Mouse (Mus musculus) adrenal gland, postnatal 4 days (tissue): ENCODE results near the gene Stard7. TPM values are rescaled to one million over a fixed set of nuclear protein-coding genes. Genes with fewer than 3 reads are reported as not detected.
A peak's percentile ranks its signal among the peaks of the same experiment; 100 is the strongest.
"Not testable (repeated sequence)": the region's sequence is repeated elsewhere in the genome, so short reads cannot be mapped to it uniquely, and the experiment has no call there.

Source experiments
- DNase-seq, 2 experiments: peaks; one replicate each; pipeline ENCODE4 v3.0.0; 2021 to 2022; ENCODE audit warnings: low spot score in 2 of 2, mixed read lengths in 2 of 2
- long read RNA-seq, 2 experiments: library from polyadenylated mRNA; stranded (forward); transcript quantifications; one replicate each; pipeline ENCODE4 v2.0.0; 2021
- total RNA-seq, 2 experiments: library from RNA; stranded (reverse); gene quantifications; 2 replicates each; pipeline ENCODE4 v1.2.3; 2021

Stard7 gene
- total RNA-seq, result 100 to 1,000 TPM; 145 to 149 TPM
- long read RNA-seq, experiment 1, transcript Stard7-202 (8 exons, 3,116 nt), result major isoform, 162 of 182 reads
- long read RNA-seq, experiment 1, partial matches to known transcripts, result 6 of 182 reads
- long read RNA-seq, experiment 1, other reads (novel, unspliced or antisense), result 12 of 182 reads
- long read RNA-seq, experiment 2, transcript Stard7-202 (8 exons, 3,116 nt), result major isoform, 281 of 349 reads
- long read RNA-seq, experiment 2, partial matches to known transcripts, result 49 of 349 reads
- long read RNA-seq, experiment 2, other reads (novel, unspliced or antisense), result 16 of 349 reads

DNA sequence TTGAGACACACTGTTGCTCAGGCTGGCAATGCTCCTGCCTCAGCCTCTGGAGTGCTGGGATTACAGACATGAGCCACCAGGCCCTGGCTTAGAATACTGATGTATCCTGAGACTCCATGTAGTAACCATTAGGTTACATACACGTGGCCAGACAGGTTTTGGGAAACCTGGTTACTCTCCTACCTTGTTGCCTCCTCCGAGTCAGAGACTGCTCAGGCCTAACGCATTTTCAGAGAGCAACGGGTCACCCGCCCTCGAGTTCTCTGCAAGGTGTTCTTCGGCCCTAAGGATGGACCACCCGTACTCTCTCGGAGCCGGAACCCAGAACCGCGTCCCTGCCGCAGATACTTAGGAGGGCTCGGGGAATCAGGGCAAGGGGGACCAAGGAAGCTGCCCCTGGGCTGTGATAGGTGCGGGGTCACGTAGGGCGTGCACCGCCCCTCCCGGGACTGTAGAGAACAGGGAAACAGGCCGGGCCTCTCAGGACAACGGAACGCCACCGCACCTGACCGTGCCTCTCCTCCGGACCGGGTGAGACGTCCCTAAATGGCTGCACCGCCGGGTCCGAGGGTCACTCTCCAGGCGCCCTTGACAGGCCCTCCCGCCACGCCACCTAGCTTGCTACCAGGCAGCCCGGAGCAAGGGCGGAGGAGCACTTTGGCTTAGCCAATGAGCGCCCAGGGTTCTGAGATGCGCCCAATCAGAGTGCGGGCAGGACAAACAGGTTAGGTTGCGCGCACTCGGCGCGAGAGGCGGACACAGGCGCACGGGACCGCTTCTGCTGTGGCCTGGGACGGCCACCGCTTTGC is at the start of gene Stard7:
Gene Stard7, plus strand, starts transcription at position 728 of the 809 bp plus-strand sequence.
- DNase-seq, result peak; percentile 91 to 92

DNA sequence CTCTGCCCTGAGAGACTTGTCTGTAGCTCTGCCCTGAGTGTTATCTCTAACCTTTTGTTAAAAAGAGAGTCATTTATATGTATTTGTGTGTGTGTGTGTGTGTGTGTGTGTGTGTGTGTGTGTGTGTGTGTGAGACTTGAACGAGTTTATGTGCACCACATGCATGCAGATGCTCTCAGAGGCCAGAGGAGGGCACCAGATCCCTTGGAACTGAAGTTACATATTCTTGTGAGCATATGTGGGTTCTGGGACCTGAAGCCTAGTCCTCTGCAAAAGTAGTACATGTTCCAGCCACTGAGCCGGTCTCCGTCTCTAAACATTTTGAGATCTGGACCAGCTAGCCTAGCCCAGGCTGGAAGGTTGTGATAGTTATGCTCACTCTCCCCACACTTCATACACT is 44.8 kb upstream of the Stard7 start:
- no peak for DNase-seq

DNA sequence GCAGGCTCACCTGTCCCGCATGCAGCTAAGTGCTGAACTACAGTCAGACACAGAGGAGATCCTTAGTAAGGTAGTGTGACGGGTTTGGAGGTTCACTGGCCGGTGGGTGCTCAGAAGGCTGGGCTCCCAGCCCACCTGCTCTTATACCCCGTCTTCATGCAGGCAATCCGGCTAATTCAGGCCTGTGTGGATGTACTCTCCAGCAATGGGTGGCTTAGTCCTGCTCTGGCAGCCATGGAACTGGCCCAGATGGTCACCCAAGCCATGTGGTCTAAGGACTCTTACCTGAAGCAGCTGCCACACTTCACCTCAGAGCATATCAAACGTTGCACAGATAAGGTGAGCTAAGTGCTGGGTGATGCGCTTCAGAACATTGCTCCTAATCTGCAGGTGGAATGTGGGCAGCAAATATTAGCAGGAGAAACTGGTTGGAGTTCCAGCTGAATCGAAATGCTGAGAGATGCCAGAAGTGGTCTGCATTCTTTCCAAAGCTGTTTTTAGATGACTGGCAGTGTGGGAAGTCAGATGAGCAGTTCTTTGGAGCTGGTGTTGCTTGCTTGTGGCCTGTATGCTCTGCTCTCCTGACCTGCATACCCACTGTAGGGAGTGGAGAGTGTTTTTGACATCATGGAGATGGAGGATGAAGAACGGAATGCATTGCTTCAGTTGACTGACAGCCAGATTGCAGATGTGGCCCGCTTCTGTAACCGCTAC is 32.0 kb upstream of the Stard7 start:
- DNase-seq, result no peak

DNA sequence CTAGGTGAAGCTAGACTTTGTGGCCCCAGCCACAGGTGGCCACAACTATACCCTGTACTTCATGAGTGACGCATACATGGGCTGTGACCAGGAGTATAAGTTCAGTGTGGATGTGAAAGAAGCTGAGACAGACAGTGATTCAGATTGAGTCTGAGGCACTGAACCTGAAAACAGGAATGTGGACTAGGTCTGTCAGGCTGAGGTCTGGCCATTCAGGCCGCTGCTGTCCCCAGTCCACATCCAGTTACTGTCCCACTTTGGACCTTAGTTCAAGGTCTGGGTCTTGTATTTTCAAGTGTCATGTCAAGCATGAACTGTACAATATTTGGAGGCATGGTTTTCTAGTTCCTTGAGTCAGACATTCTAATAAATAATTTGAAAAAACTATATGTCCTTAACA is 30.0 kb upstream of the Stard7 start:
- no peak for DNase-seq

DNA sequence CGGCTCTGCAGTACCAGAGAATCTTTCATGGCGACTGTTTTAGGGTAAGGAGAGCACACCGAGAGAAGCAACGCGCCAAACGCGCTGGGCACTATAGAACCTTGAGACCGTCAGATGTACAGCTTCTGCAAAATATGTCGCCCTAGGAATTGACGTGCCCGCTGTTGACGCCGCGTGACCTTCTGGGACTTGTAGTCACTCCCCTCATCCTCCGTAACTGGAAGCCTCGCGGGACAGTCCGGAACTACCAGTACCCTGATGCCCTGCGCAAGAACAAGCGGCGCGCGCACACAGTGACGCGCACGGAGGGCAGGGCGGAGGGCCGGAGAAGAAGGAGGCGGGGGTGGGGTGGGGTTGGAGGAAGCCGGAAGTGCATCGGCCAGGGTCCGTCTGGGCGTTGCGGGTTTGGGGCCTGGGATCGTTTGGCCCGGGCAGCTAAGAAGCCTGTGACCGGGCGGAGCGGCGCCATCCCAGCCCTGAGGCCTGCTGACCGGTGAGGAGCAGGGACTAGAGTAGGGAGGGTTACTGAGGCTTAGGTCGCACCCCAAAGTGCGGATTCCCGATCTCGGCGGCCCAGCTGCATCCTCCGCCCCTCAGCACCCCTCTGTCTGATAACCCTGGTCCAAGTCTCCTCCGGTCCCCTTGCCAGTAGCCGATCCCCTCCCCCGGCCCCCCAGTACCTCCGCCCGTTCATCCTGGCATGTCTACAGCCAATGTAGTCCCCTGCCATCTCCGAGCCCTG is 22.3 kb upstream of the Stard7 start, which contains the start of the genes Ciao1 and Tmem127:
Gene Ciao1, minus strand, starts transcription at position 225 of the 742 bp plus-strand sequence.
Gene Tmem127, plus strand, starts transcription at position 317 of the 742 bp plus-strand sequence.
- DNase-seq, result peak; percentile 80 to 97

DNA sequence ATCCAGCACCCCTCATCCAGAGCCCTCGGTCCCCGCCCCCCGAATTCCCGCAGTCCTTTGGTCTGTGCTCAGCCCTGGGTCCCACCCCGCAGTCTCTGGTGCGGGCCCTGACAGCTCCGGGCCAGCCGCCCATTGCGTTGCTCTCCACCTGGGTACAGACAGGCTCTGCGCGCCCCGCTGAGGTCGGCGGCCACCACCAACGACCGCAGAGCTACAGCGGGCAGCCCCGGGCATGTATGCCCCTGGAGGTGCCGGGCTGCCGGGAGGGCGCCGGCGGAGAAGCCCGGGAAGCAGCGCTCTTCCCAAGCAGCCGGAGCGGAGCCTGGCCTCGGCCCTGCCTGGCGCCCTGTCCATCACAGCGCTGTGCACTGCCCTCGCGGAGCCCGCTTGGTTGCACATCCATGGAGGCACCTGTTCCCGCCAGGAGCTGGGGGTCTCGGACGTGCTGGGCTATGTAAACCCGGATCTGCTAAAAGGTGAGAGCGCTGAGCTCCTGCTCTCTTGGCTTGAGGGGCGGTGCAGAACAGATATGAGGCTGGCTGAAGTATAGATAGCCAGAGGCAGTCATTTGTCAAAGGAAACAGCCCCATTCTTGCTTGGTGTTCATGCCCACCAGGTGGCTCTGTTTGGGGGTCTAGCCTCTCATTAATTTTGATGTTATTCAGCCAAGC is 21.5 kb upstream of the Stard7 start:
- peak in 1 of 2 experiments; percentile 22 for DNase-seq

DNA sequence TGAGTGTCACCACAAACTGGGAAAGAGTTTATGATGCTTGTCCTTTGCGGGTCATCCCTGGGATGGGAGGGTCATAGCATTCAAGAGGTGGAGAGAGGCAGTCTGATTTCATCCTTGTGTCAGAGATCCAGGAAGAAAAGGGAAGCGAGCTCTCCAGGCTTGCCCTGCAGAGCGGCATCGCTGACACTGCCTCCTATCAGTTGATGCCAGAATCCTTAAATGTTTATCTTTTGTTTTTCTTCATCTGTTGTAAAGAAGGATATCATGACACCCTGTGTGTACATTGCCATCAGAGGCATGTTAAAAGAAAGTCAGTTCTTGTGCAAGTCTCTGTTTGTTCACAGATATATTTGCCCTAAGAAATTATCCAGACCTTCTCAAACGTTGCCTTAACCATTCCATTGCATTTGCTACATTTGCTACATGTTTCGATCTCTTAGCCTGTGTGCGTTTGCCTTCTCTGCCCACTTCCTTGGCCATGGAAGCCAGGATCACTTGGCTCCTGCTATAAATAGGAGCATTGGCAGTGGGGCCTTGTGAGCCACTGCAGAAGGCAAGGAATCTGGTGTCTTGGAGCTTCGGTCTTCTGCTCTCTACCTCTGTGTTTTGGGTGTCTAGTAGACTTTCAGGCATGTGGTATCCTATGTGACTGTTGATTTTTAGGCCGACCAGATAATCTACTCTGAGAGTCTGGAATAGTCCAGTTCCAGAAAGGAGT is 19.6 kb upstream of the Stard7 start:
- DNase-seq, result no peak

DNA sequence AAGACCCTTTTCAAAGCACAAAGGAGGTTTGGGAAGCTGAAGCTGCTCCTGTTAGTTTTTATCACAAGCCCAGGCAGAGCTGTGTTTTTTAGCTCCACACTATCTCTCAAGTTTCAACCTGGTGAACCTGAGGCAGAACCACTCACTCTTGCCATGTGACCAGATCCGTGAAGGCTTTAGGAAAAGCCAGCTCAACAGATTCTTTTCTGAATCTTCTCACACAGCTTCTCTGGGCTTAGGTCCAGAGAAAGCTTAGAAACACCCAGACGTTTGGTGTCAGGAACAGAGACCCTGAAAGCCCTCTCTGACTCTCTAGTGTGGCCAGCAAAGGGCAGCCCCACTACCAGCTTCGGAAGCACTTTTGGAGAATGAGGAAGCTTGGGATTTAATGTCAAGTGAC is 18.6 kb upstream of the Stard7 start:
- no peak for DNase-seq

DNA sequence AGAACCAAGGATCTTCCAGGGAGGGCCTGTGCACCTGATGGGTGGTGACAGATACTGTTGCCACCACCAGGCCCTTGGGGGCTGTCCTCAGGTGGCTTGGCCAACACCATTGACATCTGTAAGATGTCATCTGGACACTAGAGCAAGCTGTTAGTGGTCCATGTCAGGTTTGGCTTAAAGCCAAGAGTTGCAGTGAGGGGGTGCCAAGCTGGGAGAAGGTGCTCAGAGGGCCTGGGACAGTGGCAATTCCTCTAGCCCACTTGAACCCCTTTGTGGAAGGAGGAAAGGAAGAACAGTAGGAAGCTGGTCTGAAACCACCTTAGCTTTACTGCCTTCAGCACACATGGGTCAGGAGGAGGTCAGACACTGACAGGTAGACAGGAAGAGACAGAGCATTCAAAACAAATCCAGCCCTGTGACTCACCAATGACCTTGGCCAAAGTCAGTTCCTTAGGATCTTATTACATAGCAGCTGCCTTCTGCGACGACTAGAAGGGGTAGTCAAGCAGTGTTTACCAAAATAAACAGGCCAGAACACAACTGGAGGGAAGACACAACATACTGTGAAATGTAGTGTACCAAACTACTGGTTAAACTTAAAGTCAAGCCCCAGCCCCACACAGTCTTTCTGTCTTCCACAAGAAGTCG is 18.0 kb upstream of the Stard7 start:
- DNase-seq, result no peak

DNA sequence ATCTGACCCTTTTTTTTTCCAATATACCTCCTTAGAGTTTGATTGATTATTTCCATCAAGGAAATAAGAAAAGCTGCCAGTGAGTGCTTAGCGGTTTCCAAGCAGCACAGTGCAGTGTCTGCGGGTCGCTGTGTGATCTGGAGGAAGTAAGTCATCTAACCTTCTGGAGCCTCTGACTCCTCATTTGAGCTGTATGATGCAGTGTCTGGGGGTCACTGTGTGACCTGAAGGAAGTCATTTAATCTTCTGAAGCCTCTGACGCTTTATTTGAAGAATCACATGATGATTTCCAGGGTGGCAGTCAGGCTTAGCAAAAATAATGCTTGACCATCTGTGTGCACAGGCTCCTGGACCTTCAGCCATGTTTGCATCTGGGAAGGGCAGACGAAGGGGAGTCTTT is 17.2 kb upstream of the Stard7 start:
- no peak for DNase-seq

DNA sequence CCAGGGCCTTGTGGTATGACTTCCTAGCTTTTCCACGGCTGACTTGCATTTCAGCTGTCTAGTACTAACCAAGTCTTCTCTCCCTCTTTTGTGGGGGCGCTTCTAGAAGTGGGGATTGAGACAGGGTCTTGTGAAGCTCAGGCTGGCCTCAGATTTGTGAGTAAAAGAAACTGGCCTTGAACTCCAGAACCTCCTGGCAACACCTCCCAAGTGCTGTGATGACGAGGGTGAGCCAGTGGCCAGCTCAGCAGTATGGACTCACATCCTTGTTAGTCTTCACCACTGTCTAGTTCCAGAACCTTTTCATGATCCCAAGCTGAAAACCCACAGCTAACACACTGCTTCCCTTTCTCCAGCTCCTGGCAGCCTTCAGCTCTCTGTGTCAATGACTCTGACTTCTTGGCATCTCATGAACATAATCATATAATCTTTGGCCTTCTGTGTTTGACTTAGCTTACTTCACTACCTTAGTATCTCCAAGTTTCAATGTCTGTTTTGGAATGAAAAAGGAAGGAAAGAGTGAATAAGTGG is 15.3 kb upstream of the Stard7 start:
- no peak for DNase-seq

DNA sequence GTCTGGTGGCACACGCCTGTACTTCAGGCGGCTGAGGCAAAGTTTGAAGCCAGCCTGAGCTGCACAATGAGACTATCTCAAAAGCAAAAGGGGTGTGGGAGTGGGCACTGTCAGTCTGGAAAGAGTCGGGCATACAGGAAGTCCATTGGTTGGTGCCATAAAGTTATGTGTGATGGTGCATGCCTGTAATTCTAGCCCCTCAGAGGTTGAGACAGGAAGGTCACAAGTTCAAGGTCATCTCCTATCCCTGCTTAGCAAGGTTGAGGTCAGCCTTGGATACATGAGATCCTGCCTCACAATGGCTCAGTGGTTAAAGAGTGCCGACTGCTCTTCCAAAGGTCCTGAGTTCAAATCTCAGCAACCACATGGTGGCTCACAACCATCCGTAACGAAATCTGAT is 14.7 kb upstream of the Stard7 start:
- no peak for DNase-seq

DNA sequence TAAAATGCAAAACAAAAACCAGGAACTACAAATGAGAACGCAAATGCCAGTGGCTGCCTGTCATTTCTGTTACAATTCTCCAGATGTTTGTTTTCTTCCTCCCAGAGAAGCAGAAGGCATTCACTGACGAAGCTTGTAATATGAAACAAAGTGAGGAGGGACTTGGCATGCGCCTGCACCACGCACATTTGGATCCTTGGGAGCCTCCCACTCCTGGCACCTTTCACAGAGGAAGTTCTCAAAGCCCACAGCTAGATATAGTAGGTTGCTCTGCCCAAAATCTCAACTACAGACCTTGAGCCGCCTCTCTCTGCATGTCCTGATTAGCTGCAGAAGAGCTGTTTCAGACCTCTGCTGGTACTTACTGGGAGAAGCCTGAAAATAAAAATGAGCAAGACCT is 10.7 kb upstream of the Stard7 start:
- no peak for DNase-seq

DNA sequence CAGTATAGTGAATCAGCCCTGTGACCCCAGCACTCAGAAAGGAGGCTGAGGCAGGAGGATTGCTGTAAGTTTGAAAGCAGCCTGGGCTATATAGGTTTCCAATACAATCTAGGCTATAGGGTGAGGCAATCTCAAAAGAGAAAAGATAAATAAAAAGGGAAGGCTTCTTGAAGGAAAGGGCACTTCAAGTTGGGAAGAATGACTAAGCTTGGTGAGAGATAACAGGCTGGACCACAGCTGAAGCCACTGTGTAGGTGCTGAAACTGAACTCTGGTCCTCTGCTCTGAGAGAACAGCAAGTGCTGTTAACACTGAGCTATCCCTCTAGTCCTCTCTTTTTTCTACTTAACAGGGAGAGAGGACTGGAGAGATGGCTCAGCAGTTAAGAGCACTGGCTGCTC is 7.5 kb upstream of the Stard7 start:
- DNase-seq, result no peak

DNA sequence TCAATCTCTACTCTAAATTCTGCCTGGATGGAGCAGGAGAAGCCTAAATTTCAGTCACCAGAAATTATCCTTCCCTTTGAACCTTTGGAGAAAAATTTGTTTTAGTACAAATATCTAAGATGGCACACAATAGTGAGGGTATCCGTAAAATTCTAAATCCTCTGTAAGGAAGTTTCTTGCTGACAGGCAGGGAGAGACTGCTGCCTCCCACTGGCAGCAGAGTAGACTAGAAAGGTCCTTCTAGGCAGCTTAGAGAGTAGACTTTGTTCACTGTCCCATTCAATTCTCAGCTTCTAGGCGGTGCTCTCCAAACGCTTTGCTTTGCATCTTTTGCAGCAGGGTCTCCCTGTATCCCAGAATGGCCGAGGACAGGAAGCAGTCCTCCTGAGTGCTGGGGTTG is 2.2 kb upstream of the Stard7 start:
- no peak for DNase-seq

DNA sequence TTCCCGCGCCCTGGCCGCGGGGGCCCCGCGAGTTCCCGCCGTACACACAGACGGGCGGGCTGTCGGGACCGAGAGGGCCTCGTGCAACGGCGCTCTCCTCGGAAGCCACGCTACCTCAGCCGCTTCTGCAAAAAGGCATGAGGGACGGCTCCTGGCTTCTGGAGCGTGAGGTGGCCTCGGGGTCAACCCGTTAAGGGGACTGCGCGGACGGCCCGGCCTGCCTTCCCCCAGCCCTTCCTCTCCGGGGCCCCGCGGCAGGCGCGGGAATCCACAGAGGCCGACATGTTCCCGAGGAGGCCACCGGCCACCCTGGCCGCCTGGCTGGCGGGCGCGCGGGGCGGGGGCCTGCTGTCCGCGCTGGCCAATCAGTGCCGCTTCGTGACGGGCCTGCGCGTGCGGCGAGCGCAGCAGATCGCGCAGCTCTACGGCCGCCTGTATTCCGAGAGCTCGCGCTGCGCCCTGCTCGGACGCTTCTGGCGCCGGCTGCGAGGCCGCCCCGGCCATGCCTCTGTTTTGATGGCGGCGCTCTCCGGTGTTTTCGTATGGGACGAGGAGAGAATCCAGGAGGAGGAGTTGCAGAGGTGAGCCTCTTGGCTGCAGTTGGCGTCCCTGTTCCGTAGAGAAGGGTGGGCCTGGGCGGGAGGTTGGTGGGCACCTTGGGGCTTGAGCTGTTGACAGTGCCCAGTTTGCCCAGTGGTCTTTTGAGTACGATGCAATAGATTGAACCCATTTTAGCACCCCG is 453 bp downstream of the Stard7 start:
- DNase-seq, result peak; percentile 67 to 69

DNA sequence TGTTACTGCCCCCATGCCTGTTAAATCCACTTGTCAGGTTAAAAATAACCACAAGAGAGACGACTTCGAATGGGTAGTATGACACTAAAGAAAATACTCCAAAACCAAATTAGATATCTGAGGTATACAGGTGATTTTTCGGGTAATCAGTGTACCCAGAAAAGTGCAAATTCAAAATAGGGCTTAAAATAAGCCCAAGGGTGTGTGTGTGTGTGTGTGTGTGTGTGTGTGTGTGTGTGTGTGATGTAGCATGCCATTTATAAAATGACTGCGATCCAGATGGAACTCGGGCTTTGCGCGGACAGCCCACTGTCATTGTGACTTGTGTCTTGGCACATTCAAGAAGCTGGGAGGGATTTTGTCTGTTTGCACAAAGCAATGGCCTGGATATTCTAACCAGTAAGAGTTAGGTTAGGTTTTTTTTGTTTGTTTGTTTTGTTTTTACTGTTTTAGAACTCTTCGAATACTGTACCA is 1.1 kb downstream of the Stard7 start:
- no peak for DNase-seq

DNA sequence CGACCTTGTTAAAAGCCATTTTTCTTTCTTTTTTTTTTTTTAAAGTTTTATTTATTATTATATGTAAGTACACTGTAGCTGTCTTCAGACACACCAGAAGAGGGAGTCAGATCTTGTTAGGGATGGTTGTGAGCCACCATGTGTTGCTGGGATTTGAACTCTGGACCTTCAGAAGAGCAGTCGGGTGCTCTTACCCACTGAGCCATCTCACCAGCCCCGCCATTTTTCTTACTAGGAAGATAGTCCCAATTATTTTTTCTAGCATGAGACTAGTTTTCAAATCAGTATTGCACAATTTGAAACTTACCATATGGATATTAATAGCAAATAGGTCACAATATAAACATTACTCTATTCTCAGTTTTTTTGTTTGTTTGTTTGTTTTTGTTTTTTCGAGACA is 2.0 kb downstream of the Stard7 start:
- DNase-seq, result not testable (repeated sequence)
